Mouse (Mus musculus) adipose tissue, adult 10 weeks (tissue): ENCODE results near the gene Tcf7l1. TPM values are rescaled to one million over a fixed set of nuclear protein-coding genes. Genes with fewer than 3 reads are reported as not detected.

Experiments
- polyA plus RNA-seq: library from polyadenylated mRNA; stranded (reverse); fragments of 350-450 nt; fragmentation: Illumina TruSeq; extraction: RNeasy Lipid Tissue Mini Kit (QIAGEN cat#74804); gene quantifications from one replicate; pipeline ENCODE4 v1.2.3, GENCODE M21; 2014; ENCODE audit warnings: low read depth, low replicate concordance

Gene Tcf7l1
- 19.0 TPM for polyA plus RNA-seq

DNA sequence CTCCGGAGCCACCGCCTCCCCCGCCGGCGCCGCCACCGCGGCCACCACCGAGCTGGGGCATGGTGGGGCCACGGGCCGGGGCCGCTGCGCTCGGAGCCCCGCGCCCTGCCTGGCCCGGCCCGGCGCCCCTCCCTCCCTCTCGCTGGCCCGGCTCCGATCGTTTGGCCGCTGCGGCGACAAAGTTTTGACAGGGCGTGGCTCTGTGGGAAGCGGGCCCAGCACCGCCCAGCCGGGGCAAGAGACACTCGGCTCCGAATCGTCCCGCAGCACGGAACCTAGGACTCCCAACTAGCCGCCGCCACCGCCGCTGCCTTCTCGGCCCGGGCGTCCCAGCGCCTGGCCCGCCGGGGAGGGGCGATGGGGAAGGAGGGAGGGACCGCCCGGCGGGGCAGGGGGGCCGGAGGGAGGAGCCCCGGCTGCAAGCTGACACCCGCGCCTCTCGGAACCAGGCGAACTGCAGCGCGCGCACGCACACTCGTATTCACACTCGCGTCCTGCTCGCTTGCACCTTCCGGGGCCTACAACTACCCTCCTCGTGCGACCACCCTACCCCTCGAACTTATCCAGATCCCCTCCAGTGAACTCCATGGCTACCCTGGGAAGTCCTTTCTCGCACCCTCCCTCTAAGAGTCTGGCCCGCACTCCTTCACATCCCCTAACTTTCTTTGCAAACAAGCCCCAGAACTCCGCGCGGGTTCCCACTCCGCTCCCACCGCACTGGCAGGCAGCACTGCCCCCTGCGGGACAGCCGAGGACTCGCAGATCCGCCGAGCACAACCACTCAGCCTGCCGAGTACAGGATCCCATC lies at the start of gene Tcf7l1:
Gene Tcf7l1 (minus strand): TSS at position 363 of the 808 bp plus-strand sequence.

DNA sequence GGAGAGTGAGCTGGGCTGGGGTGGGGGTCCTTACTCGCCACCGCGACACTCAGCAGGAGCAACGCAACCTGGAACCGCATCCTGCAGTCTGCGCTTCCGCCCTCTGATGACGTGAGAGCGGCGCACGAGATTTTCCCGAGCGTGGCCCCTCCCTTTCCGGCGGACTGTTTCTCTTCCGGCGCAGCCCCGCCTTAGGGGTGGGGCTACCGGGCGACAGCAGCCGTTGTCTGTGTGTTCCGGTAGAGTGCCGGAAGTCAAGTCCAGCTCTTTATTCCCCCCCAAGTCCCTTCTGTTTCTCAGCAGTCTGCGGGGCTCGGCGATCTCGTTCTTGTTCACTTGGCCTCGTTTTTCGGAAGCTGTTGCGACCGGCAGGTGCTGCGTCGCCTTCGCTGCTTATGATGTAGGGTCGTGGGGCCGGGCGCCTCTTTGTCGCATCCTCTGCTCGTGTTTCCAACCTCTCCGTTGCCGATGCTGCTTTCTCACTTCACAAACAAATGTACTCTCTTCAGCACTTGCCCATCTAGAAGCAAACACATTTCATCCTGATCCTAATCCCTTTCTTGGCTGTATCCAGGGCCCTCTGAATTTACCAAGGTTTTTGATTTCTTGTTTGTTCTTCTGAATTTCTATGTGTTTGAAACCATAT lies 172.3 kb downstream of the Tcf7l1 start, which contains the start of gene Tgoln1:
Gene Tgoln1 (minus strand): TSS at position 358 of the 646 bp plus-strand sequence.

DNA sequence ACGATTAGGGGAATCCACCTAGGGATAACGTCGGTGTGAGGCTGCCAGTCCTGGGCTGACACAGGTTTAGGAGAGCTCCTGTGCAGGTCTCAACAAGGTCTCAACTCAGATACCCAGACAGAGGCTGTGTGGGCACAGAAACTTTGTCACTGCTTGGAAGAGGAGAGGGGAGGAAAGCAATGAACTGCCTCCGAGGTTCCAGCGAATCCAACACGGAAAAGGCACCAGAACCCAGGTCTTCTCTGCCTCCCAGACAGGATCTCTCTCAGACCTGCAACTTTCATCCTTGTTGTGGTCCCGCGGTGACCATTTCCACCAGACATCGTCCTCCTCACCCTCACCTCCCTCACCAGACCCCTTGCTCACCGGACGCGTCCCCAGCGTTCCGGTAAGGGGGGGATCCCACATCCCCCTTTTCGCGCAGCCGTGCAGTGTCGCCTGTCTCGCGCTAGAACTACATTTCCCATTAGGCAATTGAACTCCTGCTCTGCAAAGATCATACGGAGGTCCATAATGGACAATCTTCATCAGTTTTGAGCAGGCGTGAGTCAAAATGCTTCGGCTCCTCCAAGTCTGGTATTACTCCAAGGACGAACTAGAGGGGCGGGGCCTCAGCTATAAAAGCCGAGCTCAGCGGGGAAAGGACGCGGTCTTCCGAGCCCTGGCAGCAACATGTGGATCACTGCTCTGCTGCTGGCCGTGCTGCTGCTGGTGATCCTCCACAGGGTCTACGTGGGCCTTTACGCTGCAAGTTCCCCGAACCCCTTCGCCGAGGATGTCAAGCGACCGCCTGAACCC lies 190.9 kb downstream of the Tcf7l1 start, which contains the start of the genes Elmod3 and Retsat:
Gene Elmod3 (minus strand): TSS at position 458 of the 798 bp plus-strand sequence.
Gene Retsat (plus strand): TSS at position 520 of the 798 bp plus-strand sequence.

Other genes starting within 250 kb of the Tcf7l1 start
- gene Capg, start 244.9 kb downstream of the Tcf7l1 start, polyA plus RNA-seq, result 196 TPM
- 24.1 TPM for gene Elmod3, start 190.8 kb downstream of the Tcf7l1 start, polyA plus RNA-seq
- gene Retsat, start 190.8 kb downstream of the Tcf7l1 start, polyA plus RNA-seq, result 48.8 TPM
- gene Tgoln1, start 172.3 kb downstream of the Tcf7l1 start, polyA plus RNA-seq, result 105 TPM
- gene Kcmf1, start 110.7 kb upstream of the Tcf7l1 start, polyA plus RNA-seq, result 52.4 TPM
- 215 TPM for gene Tmsb10, start 169.5 kb upstream of the Tcf7l1 start, polyA plus RNA-seq